Mouse (Mus musculus) hindbrain, embryonic 13.5 days (tissue): ENCODE results near the gene Hck. TPM values are rescaled to one million over a fixed set of nuclear protein-coding genes. Genes with fewer than 3 reads are reported as not detected.

Experiments
- ATAC-seq: fragments of 200-750 bp; cut with Nextera tagmentation; 2 replicates; pipeline ENCODE4 v1.8.0; 2017; ENCODE audit warnings: moderate TSS enrichment; ENCODE audit not compliant: low FRiP score
- H3K27ac ChIP-seq: fragments of 300-500 bp; sonication (generic); 2 replicates; pipeline ENCODE4 v1.5.1; 2015; ENCODE audit warnings: inconsistent platforms, mild to moderate bottlenecking, moderate library complexity
- H3K27me3 ChIP-seq: fragments of 300-500 bp; sonication (generic); 2 replicates; pipeline ENCODE4 v1.6.1; 2015; ENCODE audit warnings: mild to moderate bottlenecking, inconsistent platforms
- H3K36me3 ChIP-seq: fragments of 300-500 bp; sonication (generic); 2 replicates; pipeline ENCODE4 v1.6.1; 2015; ENCODE audit warnings: mild to moderate bottlenecking, inconsistent platforms
- H3K4me1 ChIP-seq: fragments of 300-500 bp; sonication (generic); replicated peaks from 2 replicates; pipeline ENCODE4 v1.6.1; 2015; ENCODE audit warnings: inconsistent platforms
- H3K4me2 ChIP-seq: fragments of 300-500 bp; sonication (generic); 2 replicates; pipeline ENCODE4 v1.6.1; 2015; ENCODE audit warnings: inconsistent platforms, mild to moderate bottlenecking, moderate library complexity
- H3K4me3 ChIP-seq: fragments of 300-500 bp; sonication (generic); 2 replicates; pipeline ENCODE4 v1.5.1; 2015; ENCODE audit warnings: mild to moderate bottlenecking, inconsistent platforms
- H3K9ac ChIP-seq: fragments of 300-500 bp; sonication (generic); 2 replicates; pipeline ENCODE4 v1.6.1; 2015; ENCODE audit warnings: mild to moderate bottlenecking, inconsistent platforms
- H3K9me3 ChIP-seq: fragments of 300-500 bp; sonication (generic); 2 replicates; pipeline ENCODE4 v1.6.1; 2016; ENCODE audit warnings: inconsistent platforms
- WGBS: fragments of 180-500 bp; shearing (Covaris S2); methylation state at CpG from one replicate; pipeline ENCODE4 v1.1.7; 2015; 5-methylcytosine and 5-hydroxymethylcytosine counted together
- polyA plus RNA-seq: library from polyadenylated mRNA; unstranded; fragments of >200 nt; fragmentation: Nextera tagmentation; extraction: Ambion mirVana; gene quantifications from 2 replicates; pipeline ENCODE4 v1.2.1, GENCODE M21; 2015

The Hck gene
- polyA plus RNA-seq, 1 experiment from 2014 or later: 2.2 TPM

DNA sequence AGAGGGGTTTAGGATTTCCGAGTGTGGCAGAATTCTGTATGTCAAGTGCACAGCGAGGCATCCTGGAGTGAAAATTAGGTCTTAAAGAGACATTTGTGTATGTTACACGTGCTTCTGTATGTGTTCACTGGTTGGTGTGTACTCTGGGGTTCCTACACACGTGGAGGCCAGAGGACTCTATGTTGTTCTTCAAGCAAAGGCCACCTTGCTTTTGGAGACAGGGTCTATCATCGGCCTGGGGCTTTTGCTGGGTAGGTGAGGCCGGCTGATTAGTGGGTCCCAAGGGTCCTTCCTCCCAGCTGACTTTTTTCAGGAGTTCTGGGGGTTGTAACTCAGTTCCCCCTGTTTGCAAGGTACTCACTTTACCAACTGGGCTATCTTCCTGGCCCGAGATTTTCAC lies 1.3 kb downstream of the Hck start:
- H3K4me2 ChIP-seq: no peak overlapping the region
- H3K4me3 ChIP-seq: no peak overlapping the region
- ATAC-seq: no peak
- H3K9ac ChIP-seq: no peak overlapping the region
- no peaks in the 10 kb centered on the region for H3K9me3 ChIP-seq
- no peak overlapping the region for H3K27ac ChIP-seq
- peaks cover 61% of the 10 kb centered on the region for H3K27me3 ChIP-seq
- WGBS: 77% methylated on average over 7 of the region's 7 CpGs
- peaks cover 13% of the 10 kb centered on the region for H3K4me1 ChIP-seq
- H3K36me3 ChIP-seq: no peaks in the 10 kb centered on the region

DNA sequence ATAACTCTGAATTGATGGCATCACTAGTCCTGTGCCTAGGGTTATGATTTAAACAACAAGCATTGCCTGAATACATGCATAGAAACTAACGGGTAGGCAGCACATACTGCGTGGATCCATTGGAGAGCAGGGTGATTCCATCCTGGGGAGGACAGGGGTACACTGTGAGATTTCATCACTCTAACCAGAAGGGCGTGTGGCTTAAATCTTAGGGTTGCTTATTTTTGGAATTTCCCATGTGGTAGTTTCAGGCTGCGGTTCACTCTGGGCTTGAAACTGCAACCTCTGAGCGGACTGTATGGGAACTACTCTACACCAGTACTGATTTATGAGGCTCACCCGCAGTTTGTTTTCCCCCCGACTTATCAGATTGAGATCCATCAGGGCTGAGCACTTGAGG lies 3.0 kb downstream of the Hck start:
- Histone ChIP-seq H3K36me3 (no peaks in the 10 kb centered on the region), H3K9me3 (no peaks in the 10 kb centered on the region), H3K27ac (no peak overlapping the region), H3K27me3 (peaks cover 55% of the 10 kb centered on the region), H3K9ac (no peak overlapping the region), H3K4me2 (no peak overlapping the region), H3K4me1 (peaks cover 13% of the 10 kb centered on the region), H3K4me3 (no peak overlapping the region)
- WGBS: 90% methylated on average over 7 of the region's 7 CpGs
- no peak for ATAC-seq

DNA sequence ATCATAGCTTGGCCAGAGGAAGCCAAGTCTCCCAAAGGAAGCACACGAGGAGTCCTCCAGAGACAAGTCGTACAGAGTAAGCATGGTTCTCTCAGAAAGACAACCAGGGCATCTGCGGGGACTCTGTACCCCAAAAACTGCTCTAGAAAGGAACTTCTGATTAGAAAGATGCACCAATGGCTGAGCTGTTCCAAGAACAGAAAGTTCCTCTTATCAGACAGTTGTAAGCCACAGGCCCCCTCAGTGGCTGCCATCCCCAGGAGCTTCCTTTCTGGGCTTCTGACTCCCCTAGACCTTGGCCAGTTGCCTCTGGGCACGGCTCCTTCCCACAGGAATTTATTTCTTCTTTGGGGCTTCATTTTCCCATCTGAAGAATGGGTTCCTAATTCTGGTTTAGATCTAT lies 7.4 kb downstream of the Hck start:
- H3K4me1 ChIP-seq: no peaks in the 10 kb centered on the region
- H3K4me2 ChIP-seq: no peak overlapping the region
- 90% methylated on average over 4 of the region's 4 CpGs for WGBS
- no peaks in the 10 kb centered on the region for H3K9me3 ChIP-seq
- H3K36me3 ChIP-seq: no peaks in the 10 kb centered on the region
- no peak overlapping the region for H3K27ac ChIP-seq
- no peak overlapping the region for H3K9ac ChIP-seq
- H3K27me3 ChIP-seq: peaks cover 12% of the 10 kb centered on the region
- no peak overlapping the region for H3K4me3 ChIP-seq
- no peak for ATAC-seq

DNA sequence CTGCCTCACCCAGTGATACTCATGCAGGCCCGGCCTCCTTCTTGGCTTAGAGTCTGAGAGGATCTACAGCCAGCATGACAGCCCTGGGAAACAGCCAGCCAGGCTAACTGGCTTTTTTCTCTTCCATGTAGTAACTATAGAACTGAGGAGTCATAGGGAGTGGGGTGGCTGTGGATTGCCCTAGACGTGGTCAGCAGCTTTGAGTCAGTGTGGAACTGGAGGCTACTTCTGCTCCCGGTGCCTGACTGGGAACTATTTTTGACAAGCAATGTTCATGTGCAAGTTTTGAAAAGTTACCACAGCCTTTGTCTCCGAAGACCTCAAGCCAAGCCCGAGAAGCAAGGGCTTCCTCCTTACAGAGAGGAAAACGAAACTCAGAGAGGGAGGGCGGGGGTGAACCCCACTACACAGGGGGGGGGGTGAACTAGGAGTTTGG lies 8.8 kb downstream of the Hck start:
- Histone ChIP-seq H3K4me2 (no peak overlapping the region), H3K4me1 (no peaks in the 10 kb centered on the region), H3K9ac (no peak overlapping the region), H3K27me3 (no peaks in the 10 kb centered on the region), H3K36me3 (no peaks in the 10 kb centered on the region), H3K9me3 (no peaks in the 10 kb centered on the region), H3K27ac (no peak overlapping the region), H3K4me3 (no peak overlapping the region)
- no peak for ATAC-seq
- WGBS: 87% methylated on average over 7 of the region's 7 CpGs

DNA sequence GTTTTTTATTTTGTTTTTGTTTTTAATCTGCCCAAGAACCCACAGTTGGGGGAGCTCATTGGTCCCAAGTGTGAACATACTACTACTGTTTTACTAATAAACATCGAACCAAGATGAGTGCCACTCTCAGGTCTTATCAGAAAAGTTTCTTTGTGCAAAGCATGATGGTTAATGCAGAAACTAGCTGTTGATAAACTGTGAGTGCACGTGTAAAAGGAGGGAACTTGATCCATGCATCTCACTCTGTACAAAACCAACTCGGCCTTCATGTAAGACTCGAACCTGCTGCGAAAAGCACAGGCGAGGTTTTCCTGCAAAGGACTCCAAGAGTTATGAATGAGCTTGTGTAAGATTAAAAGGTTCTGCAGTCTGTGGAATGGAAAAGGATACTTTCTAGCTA lies 11.2 kb downstream of the Hck start:
- Histone ChIP-seq H3K9me3 (no peaks in the 10 kb centered on the region), H3K27ac (no peak overlapping the region), H3K4me1 (no peaks in the 10 kb centered on the region), H3K4me2 (no peak overlapping the region), H3K27me3 (no peaks in the 10 kb centered on the region), H3K4me3 (no peak overlapping the region), H3K9ac (no peak overlapping the region), H3K36me3 (no peaks in the 10 kb centered on the region)
- 91% methylated on average over 6 of the region's 6 CpGs for WGBS
- ATAC-seq: no peak

DNA sequence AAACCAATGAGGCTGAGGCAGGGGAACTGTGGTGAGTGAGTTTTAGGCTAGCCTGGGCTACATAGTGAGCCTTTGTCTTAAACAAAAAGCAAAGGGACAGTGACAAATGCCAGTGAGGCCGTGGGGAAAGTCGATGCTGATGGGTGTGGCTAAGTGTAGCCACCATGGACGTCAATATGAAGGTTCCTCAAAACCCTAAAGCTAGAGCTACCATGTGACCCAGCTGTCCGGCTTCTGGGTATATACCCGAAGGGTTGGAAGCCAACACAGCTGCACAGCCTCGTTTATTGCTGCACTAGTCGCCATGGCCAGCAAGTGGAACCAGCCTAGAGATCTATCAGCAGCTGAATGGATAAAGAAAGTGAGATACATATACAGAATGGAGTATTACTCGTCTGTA lies 11.9 kb downstream of the Hck start:
- H3K4me2 ChIP-seq: no peak overlapping the region
- H3K9me3 ChIP-seq: no peaks in the 10 kb centered on the region
- no peaks in the 10 kb centered on the region for H3K27me3 ChIP-seq
- no peak for ATAC-seq
- no peak overlapping the region for H3K9ac ChIP-seq
- no peaks in the 10 kb centered on the region for H3K4me1 ChIP-seq
- no peaks in the 10 kb centered on the region for H3K36me3 ChIP-seq
- no peak overlapping the region for H3K4me3 ChIP-seq
- WGBS: 72% methylated on average over 8 of the region's 8 CpGs
- H3K27ac ChIP-seq: no peak overlapping the region

DNA sequence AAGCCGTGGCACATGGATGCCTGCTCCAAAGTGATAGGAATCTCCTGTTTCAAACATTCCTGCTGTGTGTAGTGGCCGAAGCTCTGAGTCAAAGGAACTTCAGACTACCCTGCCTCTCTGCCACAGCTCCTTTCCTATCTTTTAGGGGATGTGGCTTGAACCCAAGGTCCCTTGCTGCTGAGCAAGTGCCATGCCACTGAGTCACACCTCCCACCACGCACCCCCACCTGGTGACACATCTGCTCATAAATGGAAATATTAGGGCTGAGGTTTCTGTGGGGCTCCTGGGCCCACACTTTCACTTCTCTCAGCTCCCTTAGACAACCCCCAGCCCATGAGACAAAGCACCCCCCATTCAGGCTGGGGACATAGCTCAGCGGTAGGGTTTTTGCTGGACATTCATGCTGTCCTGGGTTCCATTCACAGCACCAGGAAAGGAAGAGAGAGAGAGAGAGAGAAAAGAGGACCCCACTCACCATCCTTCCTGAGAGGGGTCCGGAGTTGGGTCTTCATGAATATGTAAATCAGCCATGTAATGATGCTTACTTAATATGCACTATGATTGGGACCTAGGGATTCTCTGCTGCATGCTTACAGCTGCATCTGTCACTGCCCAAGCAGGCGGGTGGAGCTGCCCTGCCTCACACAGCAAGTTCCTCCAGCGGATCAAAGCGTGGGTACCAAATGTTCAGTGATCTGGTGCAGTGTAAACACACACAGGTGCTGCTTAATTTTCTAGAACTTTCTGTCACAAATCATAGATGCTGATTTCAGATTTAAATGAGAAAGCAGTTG lies 13.8 kb downstream of the Hck start:
- no peak overlapping the region for H3K27ac ChIP-seq
- no peaks in the 10 kb centered on the region for H3K9me3 ChIP-seq
- 0 out of 2 replicates have a peak, but pooled peaks cover 4% of the 10 kb centered on the region for H3K27me3 ChIP-seq
- ATAC-seq: no peak
- 67% methylated on average over 8 of the region's 8 CpGs for WGBS
- no peak overlapping the region for H3K4me3 ChIP-seq
- H3K4me1 ChIP-seq: no peaks in the 10 kb centered on the region
- no peak overlapping the region for H3K9ac ChIP-seq
- H3K36me3 ChIP-seq: no peaks in the 10 kb centered on the region
- H3K4me2 ChIP-seq: no peak overlapping the region

DNA sequence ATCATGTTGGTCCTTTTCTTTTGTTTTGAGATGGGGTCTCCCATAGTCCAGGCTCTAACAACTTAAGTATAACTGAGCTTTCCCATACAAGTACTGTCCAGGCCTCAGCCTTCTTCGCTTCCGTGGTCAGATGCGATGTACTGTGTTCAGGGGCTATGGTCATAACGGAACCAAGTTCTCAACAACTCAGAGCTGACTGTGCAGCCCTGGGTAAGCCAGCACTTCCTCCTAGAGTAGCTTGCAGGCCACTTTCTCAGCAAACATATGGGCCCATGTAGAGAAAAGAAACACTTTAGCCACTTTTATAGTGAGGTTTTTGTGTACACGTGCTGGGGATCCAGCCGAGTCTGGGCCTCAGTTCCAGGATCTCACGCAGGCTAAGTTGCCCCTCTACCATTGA lies 14.4 kb downstream of the Hck start:
- WGBS: 90% methylated on average over 7 of the region's 7 CpGs
- no peaks in the 10 kb centered on the region for H3K4me1 ChIP-seq
- H3K9ac ChIP-seq: no peak overlapping the region
- H3K9me3 ChIP-seq: no peaks in the 10 kb centered on the region
- H3K27me3 ChIP-seq: 0 out of 2 replicates have a peak, but pooled peaks cover 4% of the 10 kb centered on the region
- H3K4me2 ChIP-seq: no peak overlapping the region
- no peak for ATAC-seq
- H3K27ac ChIP-seq: no peak overlapping the region
- H3K4me3 ChIP-seq: no peak overlapping the region
- H3K36me3 ChIP-seq: no peaks in the 10 kb centered on the region

DNA sequence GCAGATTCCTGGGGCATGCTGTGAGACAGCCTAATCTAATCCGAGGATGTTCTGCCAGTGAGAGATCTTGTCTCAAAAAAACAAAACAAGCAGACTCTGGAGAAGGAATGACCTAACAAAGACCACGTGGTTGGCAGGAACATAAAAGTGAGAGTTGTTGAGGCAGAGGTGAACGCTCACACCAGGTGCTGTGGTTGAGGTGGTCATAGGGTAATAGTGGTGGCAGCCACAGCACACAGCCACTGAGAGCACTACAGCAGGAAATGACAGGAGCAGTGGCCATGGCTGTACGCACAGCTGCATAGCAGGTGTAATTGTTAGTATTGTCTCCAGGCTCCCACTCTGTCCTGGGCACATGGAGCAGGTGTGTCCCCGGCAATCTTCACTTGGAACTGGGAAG lies 17.6 kb downstream of the Hck start:
- WGBS: 65% methylated on average over 5 of the region's 5 CpGs
- Histone ChIP-seq H3K4me2 (no peak overlapping the region), H3K27me3 (0 out of 2 replicates have a peak, but pooled peaks cover 4% of the 10 kb centered on the region), H3K4me3 (no peak overlapping the region), H3K36me3 (no peaks in the 10 kb centered on the region), H3K27ac (no peak overlapping the region), H3K9me3 (no peaks in the 10 kb centered on the region), H3K9ac (no peak overlapping the region), H3K4me1 (no peaks in the 10 kb centered on the region)
- ATAC-seq: no peak

DNA sequence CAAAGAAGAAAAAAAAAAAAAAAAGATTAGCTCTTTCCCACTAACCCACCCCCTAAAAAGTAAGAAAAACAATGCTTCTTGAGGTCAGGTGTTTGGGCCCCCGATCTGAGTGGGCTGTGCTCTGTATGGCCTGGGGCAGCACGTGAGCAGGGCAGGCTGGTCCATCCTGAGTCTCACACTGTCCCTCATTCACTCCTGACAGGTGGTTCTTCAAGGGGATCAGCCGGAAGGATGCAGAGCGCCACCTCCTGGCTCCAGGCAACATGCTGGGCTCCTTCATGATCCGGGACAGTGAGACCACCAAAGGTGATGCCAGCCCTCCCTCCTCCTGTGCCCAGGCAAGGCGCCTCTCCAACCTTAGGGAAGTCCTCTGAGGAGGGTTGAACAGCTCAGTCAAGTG lies 22.8 kb downstream of the Hck start:
- Histone ChIP-seq H3K27ac (no peak overlapping the region), H3K27me3 (0 out of 2 replicates have a peak, but pooled peaks cover 4% of the 10 kb centered on the region), H3K4me1 (no peaks in the 10 kb centered on the region), H3K9ac (no peak overlapping the region), H3K36me3 (no peaks in the 10 kb centered on the region), H3K4me3 (no peak overlapping the region), H3K9me3 (no peaks in the 10 kb centered on the region), H3K4me2 (no peak overlapping the region)
- WGBS: 25% methylated on average over 6 of the region's 6 CpGs
- no peak for ATAC-seq

DNA sequence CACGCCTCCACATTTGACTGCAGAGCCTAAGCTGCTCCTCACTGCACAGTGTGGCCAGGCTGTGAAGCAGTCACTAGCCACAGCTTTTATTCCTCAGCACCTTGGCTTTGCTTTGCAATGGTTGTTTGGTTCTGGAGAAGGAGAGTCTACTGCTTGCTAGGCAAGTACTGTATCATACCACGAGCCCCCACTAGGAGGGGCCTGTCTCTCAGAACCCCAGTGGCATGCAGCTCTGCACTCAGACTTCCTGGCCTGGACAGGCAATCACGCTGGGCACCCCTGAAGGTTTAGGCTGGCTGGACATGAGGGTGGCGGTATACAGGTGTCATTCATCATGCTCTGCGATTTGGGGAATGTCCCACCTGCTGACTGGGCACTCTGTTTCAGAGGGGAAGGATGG lies 26.0 kb downstream of the Hck start:
- Histone ChIP-seq H3K4me2 (no peak overlapping the region), H3K9me3 (no peaks in the 10 kb centered on the region), H3K9ac (no peak overlapping the region), H3K36me3 (no peaks in the 10 kb centered on the region), H3K27ac (no peak overlapping the region), H3K4me1 (no peaks in the 10 kb centered on the region), H3K27me3 (no peaks in the 10 kb centered on the region), H3K4me3 (no peak overlapping the region)
- 44% methylated on average over 5 of the region's 5 CpGs for WGBS
- no peak for ATAC-seq

DNA sequence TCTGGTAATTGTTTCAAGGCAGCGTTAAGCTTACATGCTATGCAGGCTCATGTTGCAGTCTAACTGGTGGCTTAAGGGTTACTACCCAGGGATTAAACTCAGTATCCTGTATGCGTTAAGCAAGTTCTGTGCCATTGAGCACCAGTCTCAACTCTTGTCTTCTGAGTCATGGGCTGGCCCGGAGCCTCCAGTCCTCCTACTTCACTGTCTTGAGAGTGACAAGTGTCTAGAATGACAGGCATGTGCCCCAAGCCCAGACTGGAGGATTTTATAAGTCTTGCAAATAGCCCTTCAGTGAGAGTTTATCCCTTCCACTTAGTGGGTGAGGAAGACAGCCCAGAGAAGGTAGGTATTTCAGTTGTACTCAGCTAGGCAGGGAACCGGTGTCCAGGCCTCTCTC lies 27.9 kb downstream of the Hck start:
- H3K4me2 ChIP-seq: no peak overlapping the region
- no peak overlapping the region for H3K9ac ChIP-seq
- no peaks in the 10 kb centered on the region for H3K27me3 ChIP-seq
- WGBS: 74% methylated on average over 4 of the region's 4 CpGs
- ATAC-seq: no peak
- no peaks in the 10 kb centered on the region for H3K9me3 ChIP-seq
- H3K4me3 ChIP-seq: no peak overlapping the region
- no peak overlapping the region for H3K27ac ChIP-seq
- no peaks in the 10 kb centered on the region for H3K4me1 ChIP-seq
- H3K36me3 ChIP-seq: no peaks in the 10 kb centered on the region

DNA sequence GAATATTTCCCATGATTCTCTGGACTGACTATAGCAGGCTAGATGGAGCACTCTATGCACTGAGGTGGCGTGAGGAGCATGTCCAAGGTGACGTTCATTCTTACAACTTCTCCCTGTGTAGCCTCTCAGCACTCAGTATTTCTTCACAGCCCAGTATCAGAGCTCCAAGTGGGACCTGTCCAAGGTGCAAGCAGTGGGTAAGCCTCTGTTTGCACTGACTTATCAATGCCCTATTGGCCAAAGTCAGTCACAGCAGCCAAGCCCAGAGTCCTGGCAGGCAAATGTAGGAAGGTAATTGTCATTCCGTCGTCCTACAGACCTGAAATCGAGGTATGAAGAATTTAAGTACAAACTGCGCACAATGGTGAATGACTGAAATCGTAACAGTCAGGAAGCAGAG lies 30.9 kb downstream of the Hck start:
- Histone ChIP-seq H3K4me3 (no peak overlapping the region), H3K27ac (no peak overlapping the region), H3K9me3 (no peaks in the 10 kb centered on the region), H3K4me1 (peaks cover 4% of the 10 kb centered on the region; the same call in 1 of the 2 replicates), H3K27me3 (no peaks in the 10 kb centered on the region), H3K36me3 (no peaks in the 10 kb centered on the region), H3K4me2 (no peak overlapping the region), H3K9ac (no peak overlapping the region)
- WGBS: 87% methylated on average over 7 of the region's 7 CpGs
- ATAC-seq: no peak
